Mouse (Mus musculus) midbrain, embryonic 10.5 days (tissue): ENCODE data around the gene Gtf2ird1. TPM values are rescaled to one million over a fixed set of nuclear protein-coding genes. Genes with fewer than 3 reads are reported as not detected.

ENCODE experiments used
- DNase-seq: peaks from one replicate; pipeline ENCODE4 v3.0.0-alpha.2; 2017; ENCODE audit warnings: low spot score
- H3K27ac ChIP-seq: fragments of 300-500 bp; sonication (generic); replicated peaks from 2 replicates; pipeline ENCODE4 v1.5.1; 2016; ENCODE audit warnings: mild to moderate bottlenecking
- H3K27me3 ChIP-seq: fragments of 300-500 bp; sonication (generic); 2 replicates; pipeline ENCODE4 v1.6.1; 2016; ENCODE audit warnings: low read depth, mild to moderate bottlenecking; ENCODE audit not compliant: poor library complexity, severe bottlenecking
- H3K36me3 ChIP-seq: fragments of 300-500 bp; sonication (generic); 2 replicates; pipeline ENCODE4 v1.6.1; 2016; ENCODE audit warnings: mild to moderate bottlenecking, moderate library complexity
- H3K4me1 ChIP-seq: fragments of 300-500 bp; sonication (generic); 2 replicates; pipeline ENCODE4 v1.6.1; 2016
- H3K4me3 ChIP-seq: fragments of 300-500 bp; sonication (generic); 2 replicates; pipeline ENCODE4 v1.5.1; 2016; ENCODE audit warnings: mild to moderate bottlenecking, moderate library complexity
- H3K9me3 ChIP-seq: fragments of 300-500 bp; sonication (generic); replicated peaks from 2 replicates; pipeline ENCODE4 v1.6.1; 2016; ENCODE audit warnings: mild to moderate bottlenecking
- whole genome bisulfite sequencing: fragments of 180-500 bp; shearing (Covaris S2); methylation state at CpG from one replicate; pipeline ENCODE4 v1.1.7; 2016; 5-methylcytosine and 5-hydroxymethylcytosine counted together
- polyA plus RNA-seq: library from polyadenylated mRNA; unstranded; fragments of >200 nt; fragmentation: Nextera tagmentation; extraction: Ambion mirVana; gene quantifications from 2 replicates; pipeline ENCODE4 v1.2.1, GENCODE M21; 2016

Gene Gtf2ird1
- polyA plus RNA-seq, 1 experiment from 2014 or later: 96.4 TPM

GRCm38 (mm10) chr5:134438676-134439425, 17.7 kb downstream of the Gtf2ird1 start:
- Histone ChIP-seq H3K36me3 (peaks cover 77% of the 10 kb centered on the region), H3K4me1 (peaks cover 32% of the 10 kb centered on the region), H3K4me3 (no peak overlapping the region), H3K27me3 (no peaks in the 10 kb centered on the region), H3K27ac (no peak overlapping the region), H3K9me3 (peaks cover 38% of the 10 kb centered on the region)
- WGBS: 92% methylated on average over 6 of the region's 6 CpGs
- DNase-seq: no peak

GRCm38 (mm10) chr5:134437459-134437827, 19.1 kb downstream of the Gtf2ird1 start:
- no peak for DNase-seq
- Histone ChIP-seq H3K4me1 (peaks cover 32% of the 10 kb centered on the region), H3K9me3 (peaks cover 28% of the 10 kb centered on the region), H3K4me3 (no peak overlapping the region), H3K27me3 (no peaks in the 10 kb centered on the region), H3K27ac (0 out of 2 replicates have a peak overlapping the region, but pooled peaks have one; percentile 77), H3K36me3 (peaks cover 76% of the 10 kb centered on the region)
- 88% methylated on average over 14 of the region's 14 CpGs for WGBS

- H3K27me3 ChIP-seq: no peaks in the 10 kb centered on the region
- no peak for DNase-seq
- H3K27ac ChIP-seq: peak overlapping the region; percentile 77
- peaks cover 75% of the 10 kb centered on the region for H3K36me3 ChIP-seq
- 91% methylated on average over 13 of the region's 13 CpGs for WGBS
- peaks cover 23% of the 10 kb centered on the region for H3K9me3 ChIP-seq
- H3K4me3 ChIP-seq: no peak overlapping the region
- H3K4me1 ChIP-seq: peaks cover 32% of the 10 kb centered on the region
Measured at GRCm38 (mm10) chr5:134436782-134437458, 19.6 kb downstream of the Gtf2ird1 start.

GRCm38 (mm10) chr5:134435836-134436331, 20.6 kb downstream of the Gtf2ird1 start:
- peak overlapping the region; percentile 77 for H3K27ac ChIP-seq
- peaks cover 32% of the 10 kb centered on the region for H3K4me1 ChIP-seq
- peaks cover 15% of the 10 kb centered on the region for H3K9me3 ChIP-seq
- no peaks in the 10 kb centered on the region for H3K27me3 ChIP-seq
- H3K36me3 ChIP-seq: peaks cover 69% of the 10 kb centered on the region
- peak; percentile 70 for DNase-seq
- WGBS: 53% methylated on average over 12 of the region's 12 CpGs
- peak overlapping the region; percentile 24; the same call in 1 of the 2 replicates for H3K4me3 ChIP-seq

- H3K9me3 ChIP-seq: no peaks in the 10 kb centered on the region
- H3K36me3 ChIP-seq: peaks cover 66% of the 10 kb centered on the region
- no peaks in the 10 kb centered on the region for H3K27me3 ChIP-seq
- no peak overlapping the region for H3K27ac ChIP-seq
- H3K4me1 ChIP-seq: peaks cover 27% of the 10 kb centered on the region
- DNase-seq: no peak
- 93% methylated on average over 10 of the region's 10 CpGs for WGBS
- H3K4me3 ChIP-seq: no peak overlapping the region
Measured at GRCm38 (mm10) chr5:134433137-134433536, 23.4 kb downstream of the Gtf2ird1 start.

- 89% methylated on average over 4 of the region's 4 CpGs for WGBS
- no peak overlapping the region for H3K4me3 ChIP-seq
- H3K27ac ChIP-seq: no peak overlapping the region
- H3K36me3 ChIP-seq: peaks cover 71% of the 10 kb centered on the region
- H3K9me3 ChIP-seq: no peaks in the 10 kb centered on the region
- H3K27me3 ChIP-seq: no peaks in the 10 kb centered on the region
- no peak for DNase-seq
- H3K4me1 ChIP-seq: no peaks in the 10 kb centered on the region
Measured at GRCm38 (mm10) chr5:134430087-134430486, 26.4 kb downstream of the Gtf2ird1 start.

GRCm38 (mm10) chr5:134427664-134428063, 28.9 kb downstream of the Gtf2ird1 start:
- no peak for DNase-seq
- 92% methylated on average over 9 of the region's 9 CpGs for WGBS
- Histone ChIP-seq H3K4me1 (no peaks in the 10 kb centered on the region), H3K36me3 (peaks cover 77% of the 10 kb centered on the region), H3K9me3 (no peaks in the 10 kb centered on the region), H3K27me3 (no peaks in the 10 kb centered on the region), H3K27ac (no peak overlapping the region), H3K4me3 (no peak overlapping the region)

- DNase-seq: no peak
- no peak overlapping the region for H3K4me3 ChIP-seq
- H3K27me3 ChIP-seq: no peaks in the 10 kb centered on the region
- H3K4me1 ChIP-seq: peaks cover 6% of the 10 kb centered on the region; the same call in 1 of the 2 replicates
- WGBS: 95% methylated on average over 8 of the region's 8 CpGs
- peaks cover 68% of the 10 kb centered on the region for H3K36me3 ChIP-seq
- no peaks in the 10 kb centered on the region for H3K9me3 ChIP-seq
- no peak overlapping the region for H3K27ac ChIP-seq
Measured at GRCm38 (mm10) chr5:134425601-134426000, 30.9 kb downstream of the Gtf2ird1 start.

- no peak overlapping the region for H3K4me3 ChIP-seq
Measured at GRCm38 (mm10) chr5:134423930-134424329, 32.6 kb downstream of the Gtf2ird1 start.

GRCm38 (mm10) chr5:134423372-134423771, 33.1 kb downstream of the Gtf2ird1 start:
- Histone ChIP-seq H3K27me3 (no peaks in the 10 kb centered on the region), H3K9me3 (no peaks in the 10 kb centered on the region), H3K4me3 (no peak overlapping the region), H3K27ac (no peak overlapping the region), H3K36me3 (peaks cover 61% of the 10 kb centered on the region), H3K4me1 (peaks cover 6% of the 10 kb centered on the region; the same call in 1 of the 2 replicates)
- no peak for DNase-seq
- 94% methylated on average over 6 of the region's 6 CpGs for WGBS

More at GRCm38 (mm10) chr5:134423930-134424329, 32.6 kb downstream of the Gtf2ird1 start:
- Histone ChIP-seq H3K9me3 (no peaks in the 10 kb centered on the region), H3K27me3 (no peaks in the 10 kb centered on the region), H3K36me3 (peaks cover 61% of the 10 kb centered on the region), H3K4me1 (peaks cover 6% of the 10 kb centered on the region; the same call in 1 of the 2 replicates), H3K27ac (no peak overlapping the region)
- no peak for DNase-seq
- WGBS: 91% methylated on average over 5 of the region's 5 CpGs

GRCm38 (mm10) chr5:134422265-134422925, 34.1 kb downstream of the Gtf2ird1 start:
- 0 out of 2 replicates have a peak, but pooled peaks cover 5% of the 10 kb centered on the region for H3K9me3 ChIP-seq
- 88% methylated on average over 12 of the region's 12 CpGs for WGBS
- DNase-seq: no peak
- H3K27ac ChIP-seq: no peak overlapping the region
- peaks cover 61% of the 10 kb centered on the region for H3K36me3 ChIP-seq
- peaks cover 6% of the 10 kb centered on the region; the same call in 1 of the 2 replicates for H3K4me1 ChIP-seq
- no peaks in the 10 kb centered on the region for H3K27me3 ChIP-seq
- no peak overlapping the region for H3K4me3 ChIP-seq

GRCm38 (mm10) chr5:134421061-134421460, 35.5 kb downstream of the Gtf2ird1 start:
- Histone ChIP-seq H3K4me1 (peaks cover 6% of the 10 kb centered on the region; the same call in 1 of the 2 replicates), H3K27me3 (no peaks in the 10 kb centered on the region), H3K36me3 (peaks cover 71% of the 10 kb centered on the region), H3K9me3 (0 out of 2 replicates have a peak, but pooled peaks cover 5% of the 10 kb centered on the region), H3K4me3 (no peak overlapping the region), H3K27ac (no peak overlapping the region)
- DNase-seq: no peak
- WGBS: 79% methylated on average over 9 of the region's 9 CpGs
